Mouse (Mus musculus) embryonic facial prominence, embryonic 14.5 days (tissue): ENCODE measurements around the gene Pax4. TPM values are rescaled to one million over a fixed set of nuclear protein-coding genes. Genes with fewer than 3 reads are reported as not detected.

Source experiments
- ATAC-seq: fragments of 200-750 bp; cut with Nextera tagmentation; 2 replicates; pipeline ENCODE4 v1.8.0; 2017; ENCODE audit warnings: low read depth, moderate number of reproducible peaks, moderate TSS enrichment
- DNase-seq: peaks from one replicate; pipeline ENCODE4 v3.0.0-alpha.2; 2015; ENCODE audit warnings: low spot score
- H3K27ac ChIP-seq: fragments of 300-500 bp; sonication (generic); replicated peaks from 2 replicates; pipeline ENCODE4 v1.5.1; 2014; ENCODE audit warnings: low read depth, mild to moderate bottlenecking, low read length, moderate library complexity
- H3K27me3 ChIP-seq: fragments of 300-500 bp; sonication (generic); replicated peaks from 2 replicates; pipeline ENCODE4 v1.6.1; 2014; ENCODE audit warnings: low read length; ENCODE audit not compliant: control insufficient read depth, insufficient read depth
- H3K36me3 ChIP-seq: fragments of 300-500 bp; sonication (generic); 2 replicates; pipeline ENCODE4 v1.6.1; 2014; ENCODE audit warnings: low read length, mixed read lengths; ENCODE audit not compliant: control insufficient read depth, insufficient read depth
- H3K4me1 ChIP-seq: fragments of 300-500 bp; sonication (generic); 2 replicates; pipeline ENCODE4 v1.6.1; 2014; ENCODE audit warnings: antibody characterized with exemption, low read length; ENCODE audit not compliant: control insufficient read depth, insufficient read depth
- H3K4me2 ChIP-seq: fragments of 300-500 bp; sonication (generic); 2 replicates; pipeline ENCODE4 v1.6.1; 2014; ENCODE audit warnings: low read depth, mild to moderate bottlenecking, low read length, moderate library complexity, mixed read lengths
- H3K4me3 ChIP-seq: fragments of 300-500 bp; sonication (generic); 2 replicates; pipeline ENCODE4 v1.5.1; 2014; ENCODE audit warnings: low read depth, mild to moderate bottlenecking, low read length
- H3K9ac ChIP-seq: fragments of 300-500 bp; sonication (generic); 2 replicates; pipeline ENCODE4 v1.6.1; 2014; ENCODE audit warnings: low read depth, mild to moderate bottlenecking, low read length, moderate library complexity, mixed read lengths
- H3K9me3 ChIP-seq: fragments of 300-500 bp; sonication (generic); 2 replicates; pipeline ENCODE4 v1.6.1; 2016; ENCODE audit warnings: low read length; ENCODE audit not compliant: control insufficient read depth
- WGBS: fragments of 180-500 bp; shearing (Covaris S2); extraction: QIAGEN DNeasy Blood & Tissue Kit; methylation state at CpG from one replicate; pipeline ENCODE4 v1.1.7; 2014; 5-methylcytosine and 5-hydroxymethylcytosine counted together
- polyA plus RNA-seq: library from polyadenylated mRNA; unstranded; fragments of >200 nt; fragmentation: Nextera tagmentation; extraction: Ambion mirVana; gene quantifications from 2 replicates; pipeline ENCODE4 v1.2.1, GENCODE M21; 2014

Pax4 gene
- not detected in 2 replicates for polyA plus RNA-seq

- H3K9me3 ChIP-seq, result no peaks in the 10 kb centered on the region
- no peak for ATAC-seq
- 71% methylated on average over 2 of the region's 2 CpGs for WGBS
These were observed at the start of gene Pax4 for GRCm38 (mm10) chr6:28449253-28449652. Gene Pax4 (minus strand): TSS chr6:28449353.

DNA sequence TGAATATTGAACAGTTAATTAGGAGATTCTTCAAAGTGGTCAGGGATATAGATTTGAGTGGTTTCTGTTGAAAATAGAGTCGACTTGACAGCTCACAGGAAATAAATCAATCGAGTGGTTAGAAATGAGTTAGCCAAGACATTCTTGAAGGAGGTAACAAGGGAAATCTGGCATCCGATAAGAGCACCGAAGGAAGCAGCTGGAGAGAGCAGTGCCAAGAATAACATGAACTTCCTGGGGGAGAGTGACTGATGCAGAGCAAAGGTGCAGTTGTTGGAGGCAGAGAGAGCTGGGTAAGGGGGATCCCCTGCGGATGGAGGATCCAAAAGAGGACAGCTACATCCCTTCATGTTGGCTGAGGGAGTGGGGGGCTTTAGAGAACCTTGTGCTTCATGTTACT, 48.7 kb upstream of the Pax4 start:
- Histone ChIP-seq H3K27me3 (no peaks in the 10 kb centered on the region), H3K36me3 (peaks cover 5% of the 10 kb centered on the region), H3K4me1 (no peaks in the 10 kb centered on the region), H3K9me3 (no peaks in the 10 kb centered on the region), H3K9ac (no peak overlapping the region), H3K4me3 (no peak overlapping the region), H3K27ac (no peak overlapping the region), H3K4me2 (no peak overlapping the region)
- ATAC-seq, result no peak
- peak; percentile 51 for DNase-seq
- 57% methylated on average over 5 of the region's 5 CpGs for WGBS

More at GRCm38 (mm10) chr6:28449253-28449652, at the start of gene Pax4:
- H3K27me3 ChIP-seq, result peaks cover 38% of the 10 kb centered on the region
- no peak within 1 kb of the TSS for H3K27ac ChIP-seq
- no peaks in the 10 kb centered on the region for H3K36me3 ChIP-seq
- no peaks in the 10 kb centered on the region for H3K4me1 ChIP-seq
- no peak within 1 kb of the TSS for H3K4me2 ChIP-seq
- no peak within 1 kb of the TSS for H3K9ac ChIP-seq
- H3K4me3 ChIP-seq, result no peak within 1 kb of the TSS
- no peak for DNase-seq

DNA sequence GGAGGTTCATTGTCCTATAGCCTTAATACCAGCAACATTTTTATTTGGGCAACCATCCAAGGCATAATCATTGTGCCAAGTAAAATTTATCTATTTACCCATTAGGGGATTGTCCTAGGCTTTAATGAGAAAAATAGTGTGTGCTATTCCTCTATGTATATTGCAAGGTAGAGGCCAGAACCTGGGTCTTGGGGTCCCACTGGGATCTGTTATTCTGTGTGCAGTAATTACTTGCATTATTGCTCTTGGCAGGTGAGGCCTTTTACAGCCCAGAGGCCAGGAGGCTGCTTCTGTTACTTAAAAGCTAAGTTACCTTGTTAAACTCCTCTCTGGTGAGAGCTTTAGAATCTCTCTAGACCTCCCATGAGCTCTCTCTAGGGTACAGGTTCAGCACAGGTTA, 42.0 kb upstream of the Pax4 start:
- no peak overlapping the region for H3K9ac ChIP-seq
- H3K4me2 ChIP-seq, result no peak overlapping the region
- DNase-seq (peak; percentile 58), ATAC-seq (peak; percentile 90)
- H3K27ac ChIP-seq, result no peak overlapping the region
- H3K36me3 ChIP-seq, result peaks cover 25% of the 10 kb centered on the region
- H3K4me3 ChIP-seq, result no peak overlapping the region
- H3K27me3 ChIP-seq, result no peaks in the 10 kb centered on the region
- no peaks in the 10 kb centered on the region for H3K9me3 ChIP-seq
- H3K4me1 ChIP-seq, result no peaks in the 10 kb centered on the region

- 90% methylated on average over 5 of the region's 5 CpGs for WGBS
- Histone ChIP-seq H3K4me1 (no peaks in the 10 kb centered on the region), H3K4me2 (no peak overlapping the region), H3K9me3 (no peaks in the 10 kb centered on the region), H3K4me3 (no peak overlapping the region), H3K27ac (no peak overlapping the region), H3K27me3 (no peaks in the 10 kb centered on the region), H3K9ac (no peak overlapping the region), H3K36me3 (peaks cover 25% of the 10 kb centered on the region)
- no peak for DNase-seq
- ATAC-seq, result no peak
These were observed 41.5 kb upstream of the Pax4 start for GRCm38 (mm10) chr6:28490612-28491011.

DNA sequence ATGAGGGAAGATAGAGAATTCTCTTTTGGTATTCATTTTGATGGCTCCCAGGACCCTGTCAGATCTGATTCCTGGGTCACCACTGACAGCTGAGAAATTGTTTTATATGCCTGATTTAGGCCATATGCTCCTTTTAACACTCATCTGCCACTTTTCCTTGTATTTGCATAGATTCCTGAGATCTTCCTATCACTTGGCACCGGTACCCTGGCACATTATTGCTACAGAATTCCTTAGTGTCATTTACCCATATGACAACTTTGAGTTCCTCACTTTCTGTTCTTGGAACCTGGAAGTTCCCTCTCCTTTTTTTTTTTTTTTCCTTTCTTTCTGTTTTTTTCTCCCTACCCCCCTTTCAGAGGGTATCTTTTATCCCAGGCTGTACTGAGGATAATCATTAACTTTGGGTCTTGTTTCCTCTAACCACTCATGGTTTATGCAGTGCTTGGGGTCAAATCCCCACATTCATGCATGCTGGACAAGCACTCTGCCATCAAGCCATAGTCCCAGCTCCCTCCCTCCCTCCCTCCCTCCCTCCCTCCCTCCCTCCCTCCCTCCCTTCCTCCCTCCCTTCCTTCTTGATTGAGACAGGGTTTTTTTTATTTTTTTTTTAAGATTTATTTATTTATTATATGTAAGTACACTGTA, 39.2 kb upstream of the Pax4 start:
- peaks cover 31% of the 10 kb centered on the region for H3K36me3 ChIP-seq
- H3K9me3 ChIP-seq, result no peaks in the 10 kb centered on the region
- H3K9ac ChIP-seq, result no peak overlapping the region
- DNase-seq, result no peak
- no peak for ATAC-seq
- H3K4me1 ChIP-seq, result peaks cover under 1% of the 10 kb centered on the region; the same call in 1 of the 2 replicates
- no peak overlapping the region for H3K4me3 ChIP-seq
- WGBS, result 91% methylated on average over 1 of the region's 1 CpGs
- H3K27ac ChIP-seq, result no peak overlapping the region
- H3K27me3 ChIP-seq, result no peaks in the 10 kb centered on the region
- H3K4me2 ChIP-seq, result no peak overlapping the region

DNA sequence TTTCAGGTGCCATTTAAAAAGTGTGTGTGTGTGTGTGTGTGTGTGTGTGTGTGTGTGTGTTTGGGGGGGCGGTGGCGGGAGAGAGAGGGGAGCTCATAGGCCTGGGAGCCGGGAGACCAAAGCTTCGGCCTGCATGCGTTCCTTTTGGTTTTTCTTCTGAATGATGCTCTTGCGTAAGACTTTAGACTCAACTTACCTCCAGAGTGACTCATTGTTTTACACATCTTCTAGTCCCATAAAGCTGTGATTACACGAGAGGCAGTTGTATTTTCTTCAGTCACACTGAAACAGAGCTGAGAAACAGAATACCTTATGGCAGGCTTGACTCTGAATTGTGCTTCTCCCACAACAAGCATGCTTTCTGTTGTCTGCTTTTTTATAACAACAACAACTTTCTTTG, 37.8 kb upstream of the Pax4 start:
- peaks cover 28% of the 10 kb centered on the region; the same call in 1 of the 2 replicates for H3K36me3 ChIP-seq

DNA sequence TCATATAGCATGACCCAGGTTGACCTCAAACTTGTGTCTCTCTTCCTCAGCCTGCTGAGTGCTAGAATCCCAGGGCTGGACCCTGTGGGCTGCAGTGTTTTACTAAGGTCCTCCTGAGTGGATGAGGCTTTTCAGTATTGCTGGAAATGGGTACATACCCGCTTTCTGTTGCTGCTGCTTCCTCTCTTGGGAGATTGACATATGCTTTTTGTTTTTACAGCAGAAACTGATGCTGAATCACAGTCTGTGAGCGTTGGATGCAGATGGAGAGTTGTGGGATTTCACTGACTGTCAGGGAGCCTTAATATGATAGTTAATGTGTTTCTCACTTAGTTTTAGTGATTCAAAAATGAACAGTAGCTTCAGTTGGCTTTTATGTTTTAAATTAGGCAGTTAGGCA, 37.3 kb upstream of the Pax4 start:
- no peak for ATAC-seq
- Histone ChIP-seq H3K4me1 (peaks cover 16% of the 10 kb centered on the region), H3K9me3 (no peaks in the 10 kb centered on the region), H3K9ac (no peak overlapping the region), H3K27ac (no peak overlapping the region), H3K4me2 (no peak overlapping the region), H3K27me3 (no peaks in the 10 kb centered on the region), H3K4me3 (no peak overlapping the region), H3K36me3 (peaks cover 28% of the 10 kb centered on the region; the same call in 1 of the 2 replicates)
- no peak for DNase-seq
- 41% methylated on average over 2 of the region's 2 CpGs for WGBS

More for the DNA sequence above, 37.8 kb upstream of the Pax4 start:
- H3K4me1 ChIP-seq, result peaks cover 12% of the 10 kb centered on the region
- no peak overlapping the region for H3K4me2 ChIP-seq
- no peak overlapping the region for H3K4me3 ChIP-seq
- no peak overlapping the region for H3K27ac ChIP-seq
- no peaks in the 10 kb centered on the region for H3K27me3 ChIP-seq
- WGBS, result 83% methylated on average over 7 of the region's 7 CpGs
- DNase-seq, result no peak
- H3K9me3 ChIP-seq, result no peaks in the 10 kb centered on the region
- no peak overlapping the region for H3K9ac ChIP-seq
- no peak for ATAC-seq

DNA sequence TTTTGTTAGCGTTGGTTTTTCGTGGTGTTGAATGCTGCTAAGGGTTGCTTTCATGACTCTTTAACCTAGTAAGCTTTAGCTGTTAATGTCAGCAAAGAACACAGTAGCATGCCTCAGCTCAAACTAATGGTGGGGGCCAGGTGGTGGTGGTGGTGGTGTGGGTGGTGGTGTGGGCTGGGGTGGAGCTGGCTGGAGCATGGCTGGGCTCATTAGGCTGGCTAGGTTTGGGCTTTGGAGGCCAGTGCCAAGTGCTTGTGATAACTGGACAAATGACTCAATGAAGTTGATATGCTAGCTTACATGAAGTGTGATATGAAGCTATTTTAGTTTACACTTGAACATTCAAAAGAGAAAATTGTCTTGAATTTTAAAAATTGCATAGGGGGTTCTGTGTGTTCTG, 36.9 kb upstream of the Pax4 start:
- no peak for DNase-seq
- WGBS, result 88% methylated on average over 2 of the region's 2 CpGs

GRCm38 (mm10) chr6:28482711-28483315, 33.7 kb upstream of the Pax4 start:
- peak; percentile 34 for DNase-seq
- H3K27ac ChIP-seq, result no peak overlapping the region
- no peak for ATAC-seq
- peaks cover 15% of the 10 kb centered on the region; the same call in 1 of the 2 replicates for H3K36me3 ChIP-seq
- 56% methylated on average over 4 of the region's 4 CpGs for whole genome bisulfite sequencing
- no peaks in the 10 kb centered on the region for H3K9me3 ChIP-seq
- H3K4me2 ChIP-seq, result peak overlapping the region; percentile 72; the same call in 1 of the 2 replicates
- peaks cover 22% of the 10 kb centered on the region for H3K4me1 ChIP-seq
- no peaks in the 10 kb centered on the region for H3K27me3 ChIP-seq
- no peak overlapping the region for H3K9ac ChIP-seq
- H3K4me3 ChIP-seq, result no peak overlapping the region

More for the DNA sequence above, 36.9 kb upstream of the Pax4 start:
- no peak for ATAC-seq
- H3K4me1 ChIP-seq, result peaks cover 17% of the 10 kb centered on the region
- H3K9me3 ChIP-seq, result no peaks in the 10 kb centered on the region
- no peak overlapping the region for H3K9ac ChIP-seq
- no peaks in the 10 kb centered on the region for H3K27me3 ChIP-seq
- no peak overlapping the region for H3K4me2 ChIP-seq
- no peak overlapping the region for H3K27ac ChIP-seq
- peaks cover 28% of the 10 kb centered on the region; the same call in 1 of the 2 replicates for H3K36me3 ChIP-seq
- no peak overlapping the region for H3K4me3 ChIP-seq
